Mouse (Mus musculus): ENCODE measurements around the gene Defa2.
"Not testable (repeated sequence)": the region's sequence is repeated elsewhere in the genome, so short reads cannot be mapped to it uniquely, and the experiment has no call there.

The Defa2 gene

DNA sequence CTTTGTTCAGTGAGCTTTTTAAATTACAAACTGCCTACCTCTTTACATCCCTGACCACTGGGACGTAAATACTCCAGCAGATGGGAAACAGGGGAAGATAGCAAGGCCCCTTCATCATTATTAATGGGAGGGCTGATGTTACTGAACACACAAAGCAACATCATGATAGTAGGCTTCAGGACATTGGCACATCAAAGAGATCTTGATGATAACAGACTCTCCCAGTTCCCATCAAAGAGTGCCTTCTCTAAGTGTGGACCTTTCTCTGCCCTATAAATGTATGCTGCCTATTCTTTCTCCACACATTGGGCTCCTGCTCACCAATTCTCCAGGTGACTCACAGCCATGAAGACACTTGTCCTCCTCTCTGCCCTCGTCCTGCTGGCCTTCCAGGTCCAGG, at the start of gene Defa2:
TSS of gene Defa2 (plus strand) at position 301 of the 400 bp plus-strand sequence.
- in situ Hi-C loops (cut with MboI, MseI), result not testable (repeated sequence)

DNA sequence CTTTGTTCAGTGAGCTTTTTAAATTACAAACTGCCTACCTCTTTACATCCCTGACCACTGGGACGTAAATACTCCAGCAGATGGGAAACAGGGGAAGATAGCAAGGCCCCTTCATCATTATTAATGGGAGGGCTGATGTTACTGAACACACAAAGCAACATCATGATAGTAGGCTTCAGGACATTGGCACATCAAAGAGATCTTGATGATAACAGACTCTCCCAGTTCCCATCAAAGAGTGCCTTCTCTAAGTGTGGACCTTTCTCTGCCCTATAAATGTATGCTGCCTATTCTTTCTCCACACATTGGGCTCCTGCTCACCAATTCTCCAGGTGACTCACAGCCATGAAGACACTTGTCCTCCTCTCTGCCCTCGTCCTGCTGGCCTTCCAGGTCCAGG, 13.2 kb downstream of the Defa2 start, which contains the start of gene Defa33:
TSS of gene Defa33 (plus strand) at position 301 of the 400 bp plus-strand sequence.
- in situ Hi-C loops (cut with MboI, MseI), result not testable (repeated sequence)

DNA sequence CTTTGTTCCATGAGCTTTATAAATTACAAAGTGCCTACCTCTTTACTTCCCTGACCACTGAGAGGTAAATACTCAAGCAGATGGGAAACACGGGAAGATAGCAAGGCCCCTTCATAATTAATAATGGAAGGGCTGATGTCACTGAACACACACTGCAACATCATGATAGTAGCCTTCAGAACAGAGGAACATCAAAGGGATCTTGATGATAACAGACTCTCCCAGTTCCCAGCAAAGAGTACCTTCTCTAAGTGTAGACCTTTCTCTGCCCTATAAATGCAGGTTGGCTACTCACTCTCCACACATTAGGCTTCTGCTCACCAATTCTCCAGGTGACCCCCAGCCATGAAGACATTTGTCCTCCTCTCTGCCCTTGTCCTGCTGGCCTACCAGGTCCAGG, 48.8 kb downstream of the Defa2 start, which contains the start of gene Defa36:
TSS of gene Defa36 (plus strand) at position 301 of the 400 bp plus-strand sequence.
- in situ Hi-C loops (cut with MboI, MseI), result loop anchor here (10.0 kb wide), 1 partner anchor 582 kb away; no protein-coding TSS in a partner anchor
